ENCODE assay signal across 10 mouse cellular contexts in the genomic region with DNA sequence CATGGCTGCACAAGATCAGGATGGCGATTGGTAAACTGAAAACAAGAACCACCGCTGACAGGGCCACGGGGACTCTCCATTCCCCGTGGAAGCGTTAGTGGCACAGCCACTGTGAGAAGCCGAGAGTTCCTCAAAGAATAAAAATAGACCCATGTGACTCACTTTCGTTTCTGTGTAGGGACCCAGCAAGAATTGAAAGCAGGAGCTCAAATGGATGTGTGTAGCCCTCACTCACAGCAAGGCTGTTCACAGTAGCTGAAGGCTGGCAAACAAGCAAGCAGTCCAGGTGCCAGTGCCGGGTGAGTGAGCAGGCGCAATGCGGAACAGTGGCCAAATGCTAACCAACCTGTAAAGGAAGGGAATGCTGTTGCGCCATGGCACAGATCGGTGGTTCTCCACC. TPM values are rescaled to one million over a fixed set of nuclear protein-coding genes. Genes with fewer than 3 reads are reported as not detected.
A peak's percentile ranks its signal among the peaks of the same experiment; 100 is the strongest.
DNase-seq lines count a peak whose midpoint lies in the region; ATAC-seq lines count a peak whose summit lies in the region.
"Had no signal": no experiment of that assay in that cellular context is flagged by ENCODE, and none has a peak within 500 bp of the region (broad histone marks: within the 10 kb centered on the region; RNA-seq: fewer than 3 reads in every experiment).

No protein-coding gene starts in this region.

- 84% methylated on average over 12 of the region's 12 CpGs for whole genome bisulfite sequencing in heart, embryonic 10.5 days
- WGBS in kidney, embryonic 15.5 days, result 66% methylated on average over 12 of the region's 12 CpGs
- 16% methylated on average over 12 of the region's 12 CpGs for WGBS in macrophage (ENCODE audit: missing documents)

- no peak overlapping the region for H3K9ac ChIP-seq in kidney, embryonic 15.5 days
- H3K9ac ChIP-seq: embryonic facial prominence, embryonic 15.5 days; limb, embryonic 15.5 days had no signal

- peak overlapping the region; percentile 15; the same call in 1 of the 2 replicates for H3K4me2 ChIP-seq in kidney, embryonic 15.5 days
- H3K4me2 ChIP-seq: embryonic facial prominence, embryonic 15.5 days; limb, embryonic 15.5 days had no signal

- no peaks in the 10 kb centered on the region for H3K27me3 ChIP-seq in heart, embryonic 10.5 days (ENCODE audit: insufficient read depth, poor library complexity, severe bottlenecking)
- no peaks in the 10 kb centered on the region for H3K27me3 ChIP-seq in kidney, embryonic 15.5 days
- H3K27me3 ChIP-seq: embryonic facial prominence, embryonic 15.5 days; limb, embryonic 15.5 days had no signal

- peaks cover 5% of the 10 kb centered on the region; the same call in 1 of the 2 replicates for H3K79me2 ChIP-seq in macrophage (ENCODE audit: inconsistent target)

- ATAC-seq in kidney, embryonic 15.5 days (replicated peaks; ENCODE audit: low FRiP score), result peak; percentile 55

- H3K27ac ChIP-seq in heart, embryonic 10.5 days, result no peak overlapping the region
- peak overlapping the region; percentile 80 for H3K27ac ChIP-seq in kidney, embryonic 15.5 days
- H3K27ac ChIP-seq in macrophage, result peak overlapping the region; percentile 87
- H3K27ac ChIP-seq: embryonic facial prominence, embryonic 15.5 days; limb, embryonic 15.5 days had no signal

- peak; percentile 62 for DNase-seq in heart, embryonic 10.5 days (ENCODE audit: low spot score)
- no peak for DNase-seq in heart, postnatal 25 days (ENCODE audit: low spot score)
- DNase-seq in cerebellum, adult 11-12 months, result peak; percentile 62
- DNase-seq in adrenal gland, postnatal 14 days, result no peak
- DNase-seq in retina, postnatal 1 day, result no peak
- DNase-seq in adrenal gland, adult 18-20 months (ENCODE audit: low spot score in 2 of 2), result no peak

- intact Hi-C loops in heart, postnatal 25 days (cut with DNase I), result no loop called here

- H3K36me3 ChIP-seq in heart, embryonic 10.5 days, result no peaks in the 10 kb centered on the region
- H3K36me3 ChIP-seq in kidney, embryonic 15.5 days, result no peaks in the 10 kb centered on the region
- H3K36me3 ChIP-seq in macrophage (ENCODE audit: inconsistent target), result no peaks in the 10 kb centered on the region
- H3K36me3 ChIP-seq: embryonic facial prominence, embryonic 15.5 days; limb, embryonic 15.5 days had no signal

- no peak overlapping the region for H3K4me3 ChIP-seq in heart, embryonic 10.5 days
- H3K4me3 ChIP-seq in kidney, embryonic 15.5 days (replicated peaks), result no peak overlapping the region
- H3K4me3 ChIP-seq in macrophage (ENCODE audit: inconsistent target), result peak overlapping the region; percentile 32
- H3K4me3 ChIP-seq: embryonic facial prominence, embryonic 15.5 days; limb, embryonic 15.5 days had no signal

- H3K4me1 ChIP-seq in heart, embryonic 10.5 days, result peaks cover 15% of the 10 kb centered on the region
- peaks cover 38% of the 10 kb centered on the region for H3K4me1 ChIP-seq in kidney, embryonic 15.5 days

- H3K9me3 ChIP-seq in heart, embryonic 10.5 days, result no peaks in the 10 kb centered on the region
- H3K9me3 ChIP-seq in kidney, embryonic 15.5 days (replicated peaks), result no peaks in the 10 kb centered on the region
- H3K9me3 ChIP-seq: embryonic facial prominence, embryonic 15.5 days; limb, embryonic 15.5 days had no signal

RNA-seq across cellular contexts. Expression of a gene that starts 36.4 kb away (rescaled TPM):
- 1.4 and 2.1 TPM in 2 replicates for polyA plus RNA-seq in heart, embryonic 10.5 days (2016; fragmentation: Nextera tagmentation; extraction: Ambion mirVana)
- total RNA-seq in heart, postnatal 25 days (2021), result 1 to 10 TPM; 4.2 to 7.2 TPM
- 5.6 and 7.1 TPM in 2 replicates for polyA plus RNA-seq in kidney, embryonic 15.5 days (2015; fragmentation: Nextera tagmentation; extraction: Ambion mirVana)
- 100 to 1,000 TPM in 12 of 26 experiments, 10 to 100 TPM in 12, 1 to 10 TPM in 2; 5.6 to 297 (median 81.2) TPM for total RNA-seq in macrophage (2018; cell fraction: chromatin; rRNA removed)
- total RNA-seq in macrophage (2018; cell fraction: cytosol; rRNA removed), result 10 to 100 TPM in 18 of 26 experiments, 1 to 10 TPM in 8; 3.2 to 63.4 (median 12.6) TPM
- 100 to 1,000 TPM in 16 of 26 experiments, 10 to 100 TPM in 10; 16.2 to 343 (median 144) TPM for total RNA-seq in macrophage (2018; cell fraction: nucleus; rRNA removed)
- polyA plus RNA-seq in macrophage (2018), result 3.6 to 12.1 TPM (median 7.4 TPM) in 3 replicates
- total RNA-seq in adrenal gland, postnatal 14 days (2021), result 9.8 and 19.8 TPM in 2 replicates
- 10 to 100 TPM; 13.2 to 18.2 TPM for total RNA-seq in adrenal gland, adult 18-20 months (2021)

Comparison
In these comparisons a context has a peak if more than half of its experiments do, and no peak if none do; other contexts are left out.
1. DNase-seq: peak in heart, embryonic 10.5 days (single experiment) and cerebellum, adult 11-12 months (single experiment); none in heart, postnatal 25 days (single experiment), adrenal gland, postnatal 14 days (single experiment), retina, postnatal 1 day (single experiment) and adrenal gland, adult 18-20 months (0 of 2).